Mouse (Mus musculus): ENCODE measurements at regions not wholly inside any gene's neighbourhood (a gene's known extent, or its start where the extent isn't known, plus 50 kb on each side); places are given as distances from the start of the nearest gene placed in this dataset.

DNA sequence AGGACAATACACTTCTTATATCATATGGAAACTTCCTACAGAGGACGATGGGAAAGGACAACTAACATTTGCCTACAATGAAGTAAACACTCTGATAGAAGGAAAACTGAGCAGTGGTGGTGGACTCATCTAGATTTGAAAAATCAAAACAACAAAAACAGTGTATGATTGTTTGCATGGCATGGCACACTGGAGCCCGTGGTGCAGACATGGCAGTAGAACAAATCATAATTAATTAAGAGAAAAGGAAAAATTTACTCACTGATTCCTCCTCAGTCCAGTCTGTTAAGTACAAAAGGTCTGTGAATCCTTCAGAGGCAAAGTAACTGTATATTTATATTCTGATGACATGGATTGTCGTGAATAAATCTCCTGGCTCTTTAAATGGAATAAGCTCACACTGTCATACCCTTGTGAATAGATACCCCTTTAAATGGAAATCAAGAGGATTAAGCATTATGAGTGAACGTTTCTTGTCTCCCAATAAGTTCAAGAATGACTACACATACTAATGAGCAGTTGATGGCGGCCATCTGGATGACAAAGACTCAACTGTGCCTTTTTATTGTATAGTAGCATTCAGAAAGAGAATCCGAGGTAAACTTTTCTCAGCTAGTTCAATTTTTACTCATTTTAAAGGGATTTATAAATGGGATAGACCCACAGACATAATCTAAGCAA is 511.1 kb downstream of the Arl4a start:
- Histone ChIP-seq H3K4me3 (ENCODE audit: low read depth, low read length) (no peak overlapping the region), H3K4me2 (ENCODE audit: low read depth, low read length) (no peak overlapping the region), H3K9ac (replicated peaks; ENCODE audit: low read depth, low read length) (no peak overlapping the region), H3K36me3 (replicated peaks; ENCODE audit: control insufficient read depth, insufficient read depth, low read length) (no peaks in the 10 kb centered on the region), H3K27me3 (ENCODE audit: control insufficient read depth, insufficient read depth, low read length) (no peaks in the 10 kb centered on the region), H3K27ac (ENCODE audit: low read depth) (no peak overlapping the region), H3K4me1 (ENCODE audit: control insufficient read depth, insufficient read depth) (no peaks in the 10 kb centered on the region), H3K9me3 (replicated peaks; ENCODE audit: control insufficient read depth, low read length) (no peaks in the 10 kb centered on the region)
- ATAC-seq (ENCODE audit: insufficient read depth, low read depth) (no peak), DNase-seq (ENCODE audit: low spot score) (no peak)
- TF ChIP-seq CTCF (IDR thresholded peaks at IDR 0.05; ENCODE audit: low read depth), result no peak
- no peak for TF ChIP-seq EP300 (IDR thresholded peaks at IDR 0.05; ENCODE audit: low read depth)
- WGBS, result 63% methylated on average over 6 of the region's 6 CpGs

DNA sequence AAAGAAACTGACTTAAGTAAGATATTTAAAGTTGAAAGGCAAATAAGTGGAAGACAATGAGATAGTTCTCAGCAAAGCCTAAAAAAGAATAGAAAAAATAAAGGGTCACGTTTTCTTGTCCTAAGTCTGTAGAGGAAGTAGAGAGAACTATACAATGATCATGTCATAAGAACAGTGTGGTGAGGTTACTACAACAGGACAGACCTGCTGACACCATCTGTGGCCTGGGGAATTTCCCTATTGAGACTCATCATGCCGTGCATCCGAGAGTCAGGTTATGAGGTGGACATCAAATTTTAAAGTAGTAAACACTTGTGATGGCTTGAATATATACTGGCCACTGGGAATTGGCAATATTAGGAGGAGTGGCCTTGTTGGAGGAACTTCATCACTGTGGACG is 522.1 kb downstream of the Arl4a start:
- ATAC-seq (ENCODE audit: insufficient read depth, low read depth) (no peak), DNase-seq (ENCODE audit: low spot score) (no peak)
- Histone ChIP-seq H3K4me2 (ENCODE audit: low read depth, low read length) (no peak overlapping the region), H3K9ac (replicated peaks; ENCODE audit: low read depth, low read length) (no peak overlapping the region), H3K36me3 (replicated peaks; ENCODE audit: control insufficient read depth, insufficient read depth, low read length) (no peaks in the 10 kb centered on the region), H3K27me3 (ENCODE audit: control insufficient read depth, insufficient read depth, low read length) (no peaks in the 10 kb centered on the region), H3K4me1 (ENCODE audit: control insufficient read depth, insufficient read depth) (no peaks in the 10 kb centered on the region), H3K9me3 (replicated peaks; ENCODE audit: control insufficient read depth, low read length) (no peaks in the 10 kb centered on the region), H3K27ac (ENCODE audit: low read depth) (no peak overlapping the region), H3K4me3 (ENCODE audit: low read depth, low read length) (no peak overlapping the region)
- WGBS, result 72% methylated on average over 4 of the region's 4 CpGs
- TF ChIP-seq CTCF (IDR thresholded peaks at IDR 0.05; ENCODE audit: low read depth) (no peak), EP300 (IDR thresholded peaks at IDR 0.05; ENCODE audit: low read depth) (no peak)

DNA sequence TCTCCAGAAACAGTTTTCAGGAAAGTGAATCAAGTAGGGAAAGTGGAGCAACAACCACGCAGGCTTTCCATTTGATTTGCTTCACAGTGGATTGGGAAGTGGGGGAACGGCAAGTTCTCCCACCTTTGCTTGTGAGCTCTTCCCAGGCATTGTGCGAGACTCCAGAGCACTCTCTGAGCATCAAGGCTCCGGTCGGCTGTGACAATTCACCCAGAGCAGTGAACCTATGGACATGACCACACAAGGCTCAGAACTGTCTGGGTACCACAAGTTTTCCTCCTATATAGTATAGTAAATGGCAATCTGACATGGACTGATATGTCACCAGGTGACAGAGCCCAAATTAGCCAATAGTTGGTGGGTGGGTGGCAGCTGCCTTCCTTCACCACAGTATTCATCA is 527.0 kb downstream of the Arl4a start:
- 82% methylated on average over 5 of the region's 5 CpGs for WGBS
- H3K9ac ChIP-seq (replicated peaks; ENCODE audit: low read depth, low read length), result no peak overlapping the region
- TF ChIP-seq EP300 (IDR thresholded peaks at IDR 0.05; ENCODE audit: low read depth), result no peak
- TF ChIP-seq CTCF (IDR thresholded peaks at IDR 0.05; ENCODE audit: low read depth), result no peak
- no peak overlapping the region for H3K27ac ChIP-seq (ENCODE audit: low read depth)
- H3K4me2 ChIP-seq (ENCODE audit: low read depth, low read length), result no peak overlapping the region
- H3K4me3 ChIP-seq (ENCODE audit: low read depth, low read length), result no peak overlapping the region
- H3K4me1 ChIP-seq (ENCODE audit: control insufficient read depth, insufficient read depth), result no peaks in the 10 kb centered on the region
- H3K27me3 ChIP-seq (ENCODE audit: control insufficient read depth, insufficient read depth, low read length), result no peaks in the 10 kb centered on the region
- H3K36me3 ChIP-seq (replicated peaks; ENCODE audit: control insufficient read depth, insufficient read depth, low read length), result no peaks in the 10 kb centered on the region
- no peak for DNase-seq (ENCODE audit: low spot score)
- no peak for ATAC-seq (ENCODE audit: insufficient read depth, low read depth)
- no peaks in the 10 kb centered on the region for H3K9me3 ChIP-seq (replicated peaks; ENCODE audit: control insufficient read depth, low read length)

DNA sequence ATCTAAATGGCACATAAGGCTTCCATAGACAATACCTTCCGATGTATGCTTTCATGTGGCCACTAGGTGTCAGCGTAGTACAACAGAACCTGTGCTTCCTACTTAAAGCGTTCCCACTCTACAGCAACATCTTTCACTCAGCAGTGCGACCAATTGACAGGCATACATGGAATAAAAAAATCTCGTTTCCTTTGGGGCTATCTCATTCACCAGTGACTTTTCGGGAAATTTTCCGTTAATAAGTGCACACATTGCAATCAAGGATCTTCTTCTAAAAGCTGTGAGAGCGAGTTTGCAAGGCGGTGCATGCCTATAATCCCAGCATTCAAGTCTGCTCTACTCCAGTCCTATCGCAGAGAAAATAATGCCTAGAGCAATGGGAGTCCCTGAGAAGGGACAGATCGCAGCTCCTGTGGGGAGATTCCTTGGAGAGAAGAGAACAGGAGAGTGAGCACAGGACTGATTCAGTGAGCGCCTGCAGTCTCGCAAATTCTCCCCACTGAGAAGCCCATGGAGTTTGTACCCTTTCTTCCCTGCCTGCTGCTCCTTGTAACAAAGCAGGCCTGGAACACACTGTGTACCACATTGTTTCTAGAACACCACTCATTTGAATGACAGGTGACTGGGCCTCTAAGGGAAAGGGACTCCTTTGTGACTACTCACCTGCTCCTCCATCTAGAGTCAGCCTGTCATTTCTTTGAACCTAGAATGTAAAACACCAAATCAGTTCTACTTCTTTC is 527.6 kb downstream of the Arl4a start:
- H3K9me3 ChIP-seq (replicated peaks; ENCODE audit: control insufficient read depth, low read length), result no peaks in the 10 kb centered on the region
- H3K27me3 ChIP-seq (ENCODE audit: control insufficient read depth, insufficient read depth, low read length), result no peaks in the 10 kb centered on the region
- peak overlapping the region; percentile 13; the same call in 1 of the 2 replicates for H3K4me2 ChIP-seq (ENCODE audit: low read depth, low read length)
- no peak overlapping the region for H3K9ac ChIP-seq (replicated peaks; ENCODE audit: low read depth, low read length)
- peak; percentile 69; the same call in 1 of the 2 replicates for ATAC-seq (ENCODE audit: insufficient read depth, low read depth)
- WGBS, result 22% methylated on average over 13 of the region's 13 CpGs
- DNase-seq (ENCODE audit: low spot score), result peak; percentile 58
- TF ChIP-seq EP300 (IDR thresholded peaks at IDR 0.05; ENCODE audit: low read depth) (no peak), CTCF (IDR thresholded peaks at IDR 0.05; ENCODE audit: low read depth) (peak; percentile 96)
- no peaks in the 10 kb centered on the region for H3K4me1 ChIP-seq (ENCODE audit: control insufficient read depth, insufficient read depth)
- no peak overlapping the region for H3K4me3 ChIP-seq (ENCODE audit: low read depth, low read length)
- no peaks in the 10 kb centered on the region for H3K36me3 ChIP-seq (replicated peaks; ENCODE audit: control insufficient read depth, insufficient read depth, low read length)
- H3K27ac ChIP-seq (ENCODE audit: low read depth), result no peak overlapping the region

DNA sequence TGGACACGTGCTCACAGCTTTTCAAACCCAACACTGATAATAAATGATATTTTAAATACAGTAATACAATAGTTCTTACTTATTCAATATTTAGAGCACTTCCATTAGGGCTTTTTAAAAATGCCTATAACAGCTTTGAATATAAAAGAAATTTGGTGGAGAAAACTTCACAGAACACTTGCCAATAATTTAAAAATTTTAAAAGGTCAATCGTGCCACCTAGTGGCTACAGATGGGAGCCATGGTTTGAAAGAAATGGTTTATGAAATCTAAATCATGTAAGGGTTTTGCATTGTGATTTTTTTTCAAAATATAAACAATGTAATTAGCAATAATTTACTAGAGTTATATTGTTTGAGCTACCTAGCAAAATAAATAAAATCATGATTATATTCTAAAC is 541.6 kb downstream of the Arl4a start:
- no peaks in the 10 kb centered on the region for H3K9me3 ChIP-seq (replicated peaks; ENCODE audit: control insufficient read depth, low read length)
- H3K27me3 ChIP-seq (ENCODE audit: control insufficient read depth, insufficient read depth, low read length), result no peaks in the 10 kb centered on the region
- no peak for ATAC-seq (ENCODE audit: insufficient read depth, low read depth)
- H3K4me2 ChIP-seq (ENCODE audit: low read depth, low read length), result no peak overlapping the region
- no peak overlapping the region for H3K4me3 ChIP-seq (ENCODE audit: low read depth, low read length)
- H3K9ac ChIP-seq (replicated peaks; ENCODE audit: low read depth, low read length), result no peak overlapping the region
- H3K36me3 ChIP-seq (replicated peaks; ENCODE audit: control insufficient read depth, insufficient read depth, low read length), result no peaks in the 10 kb centered on the region
- DNase-seq (ENCODE audit: low spot score), result no peak
- 35% methylated on average over 2 of the region's 2 CpGs for WGBS
- TF ChIP-seq CTCF (IDR thresholded peaks at IDR 0.05; ENCODE audit: low read depth) (peak; percentile 58), EP300 (IDR thresholded peaks at IDR 0.05; ENCODE audit: low read depth) (no peak)
- H3K4me1 ChIP-seq (ENCODE audit: control insufficient read depth, insufficient read depth), result no peaks in the 10 kb centered on the region
- H3K27ac ChIP-seq (ENCODE audit: low read depth), result no peak overlapping the region

Measured in heart, postnatal 0 days (tissue).